Mouse (Mus musculus): ENCODE measurements around the gene Slco4c1. TPM values are rescaled to one million over a fixed set of nuclear protein-coding genes. Genes with fewer than 3 reads are reported as not detected.

Gene Slco4c1
- total RNA-seq (2012; rRNA removed), result 5.2 and 6.2 TPM in 2 replicates

DNA sequence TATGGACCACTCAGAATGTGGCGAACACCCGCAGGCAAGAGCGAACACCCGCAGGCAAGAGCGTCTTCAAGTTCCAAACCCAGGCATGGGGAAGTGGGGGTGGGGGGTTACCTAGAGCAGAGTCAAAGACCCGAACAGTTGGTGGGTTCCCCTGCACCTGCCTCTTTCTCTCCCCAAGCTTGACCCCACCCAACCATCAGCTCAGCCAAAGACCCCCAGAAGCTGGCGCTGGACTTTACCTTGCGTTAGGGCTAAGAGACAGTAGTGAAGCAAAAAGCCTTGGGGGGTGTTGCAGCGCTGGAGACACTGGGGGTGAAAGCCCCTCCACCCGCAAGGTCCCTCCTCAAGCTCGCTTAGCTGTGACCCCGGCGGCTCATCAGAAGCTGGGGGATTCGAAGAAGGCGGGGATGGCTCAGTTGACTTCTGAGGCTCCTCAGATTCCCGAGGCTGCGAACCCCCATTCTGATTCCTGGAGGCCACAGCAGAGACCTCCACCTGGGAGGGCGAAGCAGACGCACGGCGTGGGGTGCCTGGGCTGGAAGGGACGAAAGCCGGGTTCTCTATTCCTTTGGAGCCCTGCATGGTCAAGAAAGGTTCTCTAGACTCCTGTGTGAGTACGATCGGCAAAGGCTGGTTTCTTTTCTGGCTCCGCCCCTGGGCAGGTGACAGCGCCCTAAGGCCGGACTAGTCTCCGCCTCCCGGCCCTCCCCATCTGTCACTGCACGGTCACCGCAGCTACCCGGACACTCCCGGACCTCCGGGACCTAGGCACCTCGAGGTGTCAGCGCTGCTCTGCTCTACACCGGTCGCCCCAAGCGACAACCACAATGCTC lies at the start of gene Slco4c1:
Slco4c1 (minus strand) TSS at position 644 of the 833 bp plus-strand sequence.
- in situ Hi-C loops (cut with MboI; ENCODE audit: low sequenced_read_pairs in 2 of 2, unreplicated experiment in 2 of 2), result no loop called here
- Histone ChIP-seq H3K27ac (ENCODE audit: insufficient read depth, low read depth, low read length, poor library complexity, severe bottlenecking) (no peak within 1 kb of the TSS; the same call in 1 of the 2 replicates), H3K4me1 (ENCODE audit: control insufficient read depth in 2 of 2, insufficient read depth in 2 of 2, low read length in 2 of 2, poor library complexity in 1 of 2) (peaks cover 2 to 22% of the 10 kb centered on the region in 2 experiments), H3K9me3 (ENCODE audit: control insufficient read depth, insufficient read depth, low read depth, low read length) (no peaks in the 10 kb centered on the region), H3K36me3 (ENCODE audit: control insufficient read depth, insufficient read depth, low read length, poor library complexity, severe bottlenecking) (no peaks in the 10 kb centered on the region), H3K4me3 (ENCODE audit: insufficient read depth in 1 of 2, low read depth in 1 of 2, low read length in 2 of 2, poor library complexity in 1 of 2, severe bottlenecking in 1 of 2) (peak within 1 kb of the TSS; percentile 92 to 95), H3K9ac (ENCODE audit: insufficient read depth, low read depth, low read length, poor library complexity, severe bottlenecking) (peak within 1 kb of the TSS; percentile 83)
- peak; percentile 72 for DNase-seq (ENCODE audit: low read depth, low spot score)
- TF ChIP-seq ZC3H11A (IDR thresholded peaks at IDR 0.05; ENCODE audit: borderline replicate concordance, low read depth, low read length) (no peak), HCFC1 (IDR thresholded peaks at IDR 0.05; ENCODE audit: borderline replicate concordance, insufficient read depth, low read length) (0 out of 2 replicates have a peak, but pooled peaks have one; percentile 23)

DNA sequence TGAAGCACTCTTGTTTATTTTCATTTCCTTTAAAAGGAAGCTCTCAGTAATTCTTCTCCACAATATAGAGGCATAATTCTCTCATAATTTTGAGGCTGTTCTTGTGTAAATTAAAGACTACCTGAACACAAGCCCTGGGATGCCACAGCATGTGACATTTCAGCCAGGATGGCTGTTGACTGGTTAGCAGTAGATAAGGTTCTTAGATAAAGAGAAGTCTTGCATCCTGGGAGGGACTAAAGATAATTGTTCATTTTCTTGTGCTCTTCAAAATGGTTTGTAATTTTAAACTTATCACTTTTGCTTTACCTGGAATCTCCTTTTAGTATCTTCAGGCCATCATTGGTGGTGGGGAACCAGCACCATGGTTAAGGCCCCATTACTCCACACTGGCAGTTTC lies 45.4 kb upstream of the Slco4c1 start:
- Histone ChIP-seq H3K9me3 (ENCODE audit: control insufficient read depth, insufficient read depth, low read depth, low read length) (no peaks in the 10 kb centered on the region), H3K36me3 (ENCODE audit: control insufficient read depth, insufficient read depth, low read length, poor library complexity, severe bottlenecking) (no peaks in the 10 kb centered on the region), H3K27ac (ENCODE audit: insufficient read depth, low read depth, low read length, poor library complexity, severe bottlenecking) (no peak overlapping the region), H3K4me3 (ENCODE audit: insufficient read depth in 1 of 2, low read depth in 1 of 2, low read length in 2 of 2, poor library complexity in 1 of 2, severe bottlenecking in 1 of 2) (no peak overlapping the region), H3K9ac (ENCODE audit: insufficient read depth, low read depth, low read length, poor library complexity, severe bottlenecking) (no peak overlapping the region), H3K4me1 (ENCODE audit: control insufficient read depth in 2 of 2, insufficient read depth in 2 of 2, low read length in 2 of 2, poor library complexity in 1 of 2) (no peaks in the 10 kb centered on the region)
- DNase-seq (ENCODE audit: low read depth, low spot score), result no peak
- TF ChIP-seq CHD2 (IDR thresholded peaks at IDR 0.05; ENCODE audit: low read depth, low read length), result no peak
- TF ChIP-seq MAFK (IDR thresholded peaks at IDR 0.05; ENCODE audit: insufficient read depth, low read depth, low read length), result no peak
- no peak for TF ChIP-seq ZNF384 (IDR thresholded peaks at IDR 0.05; ENCODE audit: low read depth, low read length)
- no peak for TF ChIP-seq HCFC1 (IDR thresholded peaks at IDR 0.05; ENCODE audit: borderline replicate concordance, insufficient read depth, low read length)
- TF ChIP-seq ZC3H11A (IDR thresholded peaks at IDR 0.05; ENCODE audit: borderline replicate concordance, low read depth, low read length), result no peak
- in situ Hi-C loops (cut with MboI; ENCODE audit: low sequenced_read_pairs in 2 of 2, unreplicated experiment in 2 of 2), result no loop called here

- TF ChIP-seq HCFC1 (IDR thresholded peaks at IDR 0.05; ENCODE audit: borderline replicate concordance, insufficient read depth, low read length) (no peak), MAFK (IDR thresholded peaks at IDR 0.05; ENCODE audit: insufficient read depth, low read depth, low read length) (no peak), CHD2 (IDR thresholded peaks at IDR 0.05; ENCODE audit: low read depth, low read length) (no peak), ZNF384 (IDR thresholded peaks at IDR 0.05; ENCODE audit: low read depth, low read length) (no peak), ZC3H11A (IDR thresholded peaks at IDR 0.05; ENCODE audit: borderline replicate concordance, low read depth, low read length) (no peak)
- Histone ChIP-seq H3K9me3 (ENCODE audit: control insufficient read depth, insufficient read depth, low read depth, low read length) (no peaks in the 10 kb centered on the region), H3K4me1 (ENCODE audit: control insufficient read depth in 2 of 2, insufficient read depth in 2 of 2, low read length in 2 of 2, poor library complexity in 1 of 2) (no peaks in the 10 kb centered on the region), H3K4me3 (ENCODE audit: insufficient read depth in 1 of 2, low read depth in 1 of 2, low read length in 2 of 2, poor library complexity in 1 of 2, severe bottlenecking in 1 of 2) (no peak overlapping the region), H3K27ac (ENCODE audit: insufficient read depth, low read depth, low read length, poor library complexity, severe bottlenecking) (no peak overlapping the region), H3K36me3 (ENCODE audit: control insufficient read depth, insufficient read depth, low read length, poor library complexity, severe bottlenecking) (no peaks in the 10 kb centered on the region), H3K9ac (ENCODE audit: insufficient read depth, low read depth, low read length, poor library complexity, severe bottlenecking) (no peak overlapping the region)
- in situ Hi-C loops (cut with MboI; ENCODE audit: low sequenced_read_pairs in 2 of 2, unreplicated experiment in 2 of 2), result no loop called here
- DNase-seq (ENCODE audit: low read depth, low spot score), result no peak
These were observed 11.8 kb upstream of the Slco4c1 start for GRCm38 (mm10) chr1:96883788-96884187.

DNA sequence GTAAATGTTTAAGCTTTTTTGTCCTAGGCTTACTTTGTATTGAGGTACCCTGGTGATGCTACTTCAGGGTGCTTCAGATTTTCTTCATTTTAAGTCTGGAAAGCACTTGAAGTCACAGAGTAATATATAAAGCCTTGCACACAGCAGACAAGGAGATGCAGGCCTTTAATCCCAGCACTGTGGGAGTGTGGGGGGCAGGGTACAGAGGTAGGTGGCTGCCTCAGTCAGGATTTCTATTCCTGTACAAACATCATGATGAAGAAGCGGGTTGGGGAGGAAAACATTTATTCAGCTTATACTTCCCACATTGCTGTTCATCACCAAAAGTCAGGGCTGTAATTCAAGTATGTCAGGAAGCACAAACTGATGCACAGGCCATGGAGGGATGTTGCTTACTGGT lies 6.6 kb upstream of the Slco4c1 start:
- H3K27ac ChIP-seq (ENCODE audit: insufficient read depth, low read depth, low read length, poor library complexity, severe bottlenecking), result no peak overlapping the region
- DNase-seq (ENCODE audit: low read depth, low spot score), result no peak
- H3K36me3 ChIP-seq (ENCODE audit: control insufficient read depth, insufficient read depth, low read length, poor library complexity, severe bottlenecking), result no peaks in the 10 kb centered on the region
- peaks cover 0 to 19% of the 10 kb centered on the region in 2 experiments; a peak in 3 of 4 replicates for H3K4me1 ChIP-seq (ENCODE audit: control insufficient read depth in 2 of 2, insufficient read depth in 2 of 2, low read length in 2 of 2, poor library complexity in 1 of 2)
- H3K4me3 ChIP-seq (ENCODE audit: insufficient read depth in 1 of 2, low read depth in 1 of 2, low read length in 2 of 2, poor library complexity in 1 of 2, severe bottlenecking in 1 of 2), result no peak overlapping the region
- no peaks in the 10 kb centered on the region for H3K9me3 ChIP-seq (ENCODE audit: control insufficient read depth, insufficient read depth, low read depth, low read length)
- TF ChIP-seq ZC3H11A (IDR thresholded peaks at IDR 0.05; ENCODE audit: borderline replicate concordance, low read depth, low read length) (no peak), HCFC1 (IDR thresholded peaks at IDR 0.05; ENCODE audit: borderline replicate concordance, insufficient read depth, low read length) (no peak), MAFK (IDR thresholded peaks at IDR 0.05; ENCODE audit: insufficient read depth, low read depth, low read length) (no peak), ZNF384 (IDR thresholded peaks at IDR 0.05; ENCODE audit: low read depth, low read length) (no peak), CHD2 (IDR thresholded peaks at IDR 0.05; ENCODE audit: low read depth, low read length) (no peak)
- in situ Hi-C loops (cut with MboI; ENCODE audit: low sequenced_read_pairs in 2 of 2, unreplicated experiment in 2 of 2), result no loop called here
- H3K9ac ChIP-seq (ENCODE audit: insufficient read depth, low read depth, low read length, poor library complexity, severe bottlenecking), result no peak overlapping the region
